Comparison of ENCODE assay signal across 24 mouse cellular contexts in the genomic region with DNA sequence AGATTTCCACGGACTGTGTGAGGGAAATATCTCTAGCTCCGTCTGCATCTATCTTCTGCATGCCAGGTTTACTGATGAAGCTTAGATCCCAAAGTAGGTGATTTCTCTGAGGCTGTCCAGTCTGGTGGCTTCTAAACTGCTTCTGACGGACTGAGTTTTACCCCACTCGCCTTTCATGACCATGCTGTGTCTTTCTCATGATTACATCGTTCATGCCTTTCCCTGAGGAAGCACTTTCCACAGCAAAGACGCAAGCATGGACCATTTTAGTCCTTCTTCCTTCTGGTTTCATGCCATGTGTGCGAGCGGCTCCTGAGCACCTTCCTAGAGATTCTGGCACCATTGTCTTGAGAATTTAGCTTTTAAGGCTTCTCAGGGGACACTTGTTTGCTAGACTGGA.
DNase-seq lines count a peak whose midpoint lies in the region; ATAC-seq and TF ChIP-seq lines count a peak whose summit lies in the region.
"Had no signal": no experiment of that assay in that cellular context is flagged by ENCODE, and none has a peak within 500 bp of the region (broad histone marks: within the 10 kb centered on the region; RNA-seq: fewer than 3 reads in every experiment).

No protein-coding gene starts in this region.

- no peak overlapping the region for H3ac ChIP-seq in myocyte (ENCODE audit: control insufficient read depth, insufficient read length)

- no peaks in the 10 kb centered on the region for H3K9me3 ChIP-seq in embryonic facial prominence, embryonic 14.5 days (ENCODE audit: control insufficient read depth, low read length)
- H3K9me3 ChIP-seq: forebrain, embryonic 10.5 days; G1E; heart, embryonic 10.5 days; hindbrain, embryonic 13.5 days; intestine, embryonic 15.5 days had no signal

- TF ChIP-seq CTCF in embryonic fibroblast, embryonic 13.5 days (IDR thresholded peaks at IDR 0.05; ENCODE audit: borderline replicate concordance, insufficient read depth, low read length), result no peak

- peaks cover 51% of the 10 kb centered on the region for H3K4me1 ChIP-seq in embryonic facial prominence, embryonic 14.5 days (ENCODE audit: control insufficient read depth, insufficient read depth, low read length)
- peaks cover 27% of the 10 kb centered on the region for H3K4me1 ChIP-seq in embryonic fibroblast, embryonic 13.5 days (ENCODE audit: control insufficient read depth, insufficient read depth, low read length)

- no peak overlapping the region for H3K4me3 ChIP-seq in embryonic facial prominence, embryonic 14.5 days (ENCODE audit: low read depth, low read length)
- no peak overlapping the region for H3K4me3 ChIP-seq in embryonic fibroblast, embryonic 13.5 days (ENCODE audit: insufficient read depth, low read length)
- no peak overlapping the region for H3K4me3 ChIP-seq in myocyte
- H3K4me3 ChIP-seq: erythroblast, embryonic 14.5 days; forebrain, embryonic 10.5 days; heart, embryonic 10.5 days; hindbrain, embryonic 13.5 days; intestine, embryonic 15.5 days had no signal

- WGBS in embryonic facial prominence, embryonic 14.5 days, result 79% methylated on average over 8 of the region's 8 CpGs

- H3K9ac ChIP-seq in embryonic facial prominence, embryonic 14.5 days (ENCODE audit: low read depth, low read length), result no peak overlapping the region
- H3K9ac ChIP-seq: hindbrain, embryonic 13.5 days; intestine, embryonic 15.5 days had no signal

- DNase-seq in heart, adult 11 months, result peak; percentile 43
- no peak for DNase-seq in heart, adult 18-20 months
- no peak for DNase-seq in embryonic facial prominence, embryonic 14.5 days (ENCODE audit: low spot score)
- no peak for DNase-seq in adrenal gland, postnatal 25 days
- DNase-seq in cerebellum, adult 11 months, result no peak
- DNase-seq: adrenal gland, postnatal 10 days; B cell, adult 2 months; cerebellum, adult 2 months; cerebellum, postnatal 10 days; gastrocnemius, postnatal 25 days; heart, postnatal 10 days; heart, postnatal 4 days; kidney, adult 2 months had no signal

- ATAC-seq in embryonic facial prominence, embryonic 14.5 days (ENCODE audit: low read depth), result no peak
- ATAC-seq: CD4-positive, CD25-positive, alpha-beta regulatory T cell, adult 4 months; forebrain, embryonic 14.5 days; hindbrain, postnatal 0 days; intestine, embryonic 15.5 days had no signal

- H3K27ac ChIP-seq in embryonic facial prominence, embryonic 14.5 days (replicated peaks; ENCODE audit: low read depth, low read length), result peak overlapping the region; percentile 58
- H3K27ac ChIP-seq in embryonic fibroblast, embryonic 13.5 days (ENCODE audit: insufficient read depth, low read length), result peak overlapping the region; percentile 93
- H3K27ac ChIP-seq: forebrain, embryonic 10.5 days; heart, embryonic 10.5 days; hindbrain, embryonic 13.5 days; hindbrain, postnatal 0 days; intestine, embryonic 15.5 days had no signal

- peaks cover 4% of the 10 kb centered on the region for H3K79me2 ChIP-seq in myocyte (ENCODE audit: control insufficient read depth, insufficient read depth)

- no peak for TF ChIP-seq POLR2A in embryonic fibroblast, embryonic 13.5 days (IDR thresholded peaks at IDR 0.05; ENCODE audit: low read depth, low read length)
- no peak for TF ChIP-seq POLR2A in myocyte (IDR thresholded peaks at IDR 0.05; ENCODE audit: insufficient read length, low read depth)

- H3K4me2 ChIP-seq in embryonic facial prominence, embryonic 14.5 days (ENCODE audit: low read depth, low read length), result no peak overlapping the region
- no peak overlapping the region for H3K4me2 ChIP-seq in myocyte (ENCODE audit: low read depth)
- H3K4me2 ChIP-seq: hindbrain, embryonic 13.5 days; intestine, embryonic 15.5 days had no signal

- H3K27me3 ChIP-seq in embryonic facial prominence, embryonic 14.5 days (replicated peaks; ENCODE audit: control insufficient read depth, insufficient read depth, low read length), result no peaks in the 10 kb centered on the region
- H3K27me3 ChIP-seq in myocyte (ENCODE audit: control insufficient read depth, insufficient read depth, insufficient read length), result no peaks in the 10 kb centered on the region
- H3K27me3 ChIP-seq: hindbrain, embryonic 13.5 days; intestine, embryonic 15.5 days had no signal

- H3K36me3 ChIP-seq in embryonic facial prominence, embryonic 14.5 days (ENCODE audit: control insufficient read depth, insufficient read depth, low read length), result no peaks in the 10 kb centered on the region
- no peaks in the 10 kb centered on the region for H3K36me3 ChIP-seq in myocyte (ENCODE audit: control insufficient read depth, insufficient read depth)
- H3K36me3 ChIP-seq: forebrain, embryonic 10.5 days; G1E; heart, embryonic 10.5 days; hindbrain, embryonic 13.5 days; intestine, embryonic 15.5 days had no signal

TF ChIP-seq in myocyte, 11 proteins besides CTCF, POLR2A, EP300 and RAD21:
- TF ChIP-seq USF1 (IDR thresholded peaks at IDR 0.05; ENCODE audit: low read depth) (no peak), POLR2AphosphoS2 (IDR thresholded peaks at IDR 0.05; ENCODE audit: insufficient read length, low read depth) (no peak), REST (IDR thresholded peaks at IDR 0.05; ENCODE audit: insufficient read depth, insufficient read length) (no peak), MYOG (IDR thresholded peaks at IDR 0.05; ENCODE audit: control insufficient read depth in 1 of 3, insufficient read depth in 1 of 3, insufficient read length in 2 of 3, low read depth in 2 of 3) (no peak), MYOD1 (IDR thresholded peaks at IDR 0.05; ENCODE audit: control insufficient read depth in 1 of 3, insufficient read length in 2 of 3, low read depth in 2 of 3) (no peak), SRF (IDR thresholded peaks at IDR 0.05; ENCODE audit: control insufficient read depth, insufficient read length, low read depth) (no peak), CEBPB (IDR thresholded peaks at IDR 0.05; ENCODE audit: insufficient read depth, poor library complexity, severe bottlenecking) (peak; percentile 74; the same call in 1 of the 2 replicates), TCF3 (IDR thresholded peaks at IDR 0.05; ENCODE audit: insufficient read length, low read depth) (no peak)
